18 mouse cellular contexts compared by ENCODE assay signal in the genomic region with DNA sequence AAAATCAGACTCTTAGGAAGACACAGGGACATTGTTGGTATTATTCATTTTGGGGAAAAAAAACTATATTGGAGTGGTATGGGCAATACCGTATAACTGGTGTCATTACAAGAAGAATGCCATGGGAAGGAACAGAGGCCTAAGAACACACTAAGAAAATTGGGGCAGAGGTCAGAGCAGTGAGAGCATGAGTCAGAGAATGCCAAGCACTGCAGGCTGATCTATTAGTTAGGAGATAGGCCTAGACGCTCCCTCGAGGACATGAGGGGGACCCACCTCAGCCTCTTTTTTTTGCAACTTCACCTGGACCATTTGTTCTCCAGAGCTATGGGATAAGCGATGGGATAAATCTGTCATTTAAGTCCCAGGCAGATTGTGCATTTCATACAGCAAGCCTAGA. TPM values are rescaled to one million over a fixed set of nuclear protein-coding genes. Genes with fewer than 3 reads are reported as not detected.
DNase-seq lines count a peak whose midpoint lies in the region.
"Had no signal": no experiment of that assay in that cellular context is flagged by ENCODE, and none has a peak within 500 bp of the region (broad histone marks: within the 10 kb centered on the region; RNA-seq: fewer than 3 reads in every experiment).

No protein-coding gene starts in this region.

- peak; percentile 53 for DNase-seq in adrenal gland, adult 2 months
- DNase-seq in adrenal gland, adult 8-10 months = no peak
- peak; percentile 22 to 35 for DNase-seq in adrenal gland, postnatal 36 days
- no peak for DNase-seq in adrenal gland, postnatal 25 days
- DNase-seq in adipocyte (ENCODE audit: low spot score) = peak; percentile 17
- DNase-seq in embryo, embryonic 9.5 days (ENCODE audit: extremely low spot score) = no peak
- DNase-seq: B cell, adult 2 months; cerebellum, adult 11-12 months; cerebellum, adult 2 months; cerebellum, adult 9-10 months; cerebellum, postnatal 10 days; cerebellum, postnatal 25 days; gastrocnemius, adult 2 months had no signal

RNA-seq across cellular contexts. Expression of a gene that starts 36.9 kb away (rescaled TPM):
- total RNA-seq in adrenal gland, adult 2 months (2021) = under 1 TPM; 0.35 to 0.45 TPM
- not detected in 2 replicates for polyA plus RNA-seq in adrenal gland, adult 2 months (2012; rRNA removed)
- 1 to 10 TPM in 2 of 4 experiments, under 1 TPM in 2; 0.29 to 1.1 (median 0.91) TPM for total RNA-seq in adrenal gland, adult 8-10 months (2022)
- under 1 TPM; 0.20 to 0.40 TPM for total RNA-seq in adrenal gland, postnatal 36 days (2021)
- total RNA-seq in adrenal gland, postnatal 25 days (2021) = 0.91 TPM in 1 of 2 replicates, not detected in the other
- total RNA-seq: gastrocnemius, adult 2 months had no signal
- polyA plus RNA-seq: embryonic facial prominence, embryonic 11.5 days; embryonic facial prominence, embryonic 13.5 days; erythroblast, embryonic 14.5 days; G1E; Patski had no signal

Comparison
In these comparisons a context has a peak if more than half of its experiments do, and no peak if none do; other contexts are left out.
1. DNase-seq: peak in adrenal gland, adult 2 months (single experiment), adrenal gland, postnatal 36 days (2 of 2) and adipocyte (single experiment); none in adrenal gland, adult 8-10 months (single experiment), adrenal gland, postnatal 25 days (single experiment) and embryo, embryonic 9.5 days (single experiment).